Mouse (Mus musculus): ENCODE results near the gene Olfr430.
"Not testable (repeated sequence)": the region's sequence is repeated elsewhere in the genome, so short reads cannot be mapped to it uniquely, and the experiment has no call there.

The Olfr430 gene

DNA sequence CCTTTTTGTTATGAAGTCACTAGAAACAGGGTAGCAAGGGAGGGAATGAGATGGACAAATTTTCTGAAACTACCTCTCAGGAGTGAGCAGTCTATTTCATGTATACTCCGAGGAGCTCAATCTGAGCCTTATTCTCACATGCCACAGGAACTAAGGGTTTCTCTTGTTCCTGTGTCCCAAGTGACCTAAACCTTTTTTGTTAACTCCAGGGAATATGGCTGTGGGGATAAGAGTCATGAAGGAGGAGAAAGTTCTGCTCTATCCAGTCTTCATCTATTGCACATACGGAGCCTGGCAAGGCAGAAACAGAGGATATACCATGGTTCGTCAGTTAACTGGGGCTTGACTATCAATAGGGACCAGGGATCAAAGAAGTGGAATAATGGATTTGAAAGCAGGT is at the start of gene Olfr430:
Gene Olfr430 (plus strand): TSS at position 301 of the 400 bp plus-strand sequence.
- DNase-seq (ENCODE audit: low read depth, low spot score) = no peak

DNA sequence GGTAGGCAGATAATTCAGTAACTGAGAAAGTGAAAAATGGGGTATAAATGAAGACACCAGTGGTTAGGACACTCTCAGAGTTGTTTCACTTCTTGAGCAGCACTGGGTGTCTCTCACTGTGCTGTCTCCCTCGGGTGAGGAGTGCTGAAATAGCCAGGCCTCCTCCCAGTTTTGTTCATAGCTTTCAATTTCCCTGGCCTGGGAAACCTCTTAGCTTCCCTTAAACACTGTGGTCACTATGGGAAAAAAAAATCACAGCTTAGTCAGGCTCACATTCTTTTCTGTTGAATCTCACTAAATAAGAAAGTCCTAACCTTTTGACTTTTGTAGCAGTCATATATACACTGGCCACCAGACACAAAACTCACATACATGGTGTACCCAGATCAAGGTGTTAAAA is 34.7 kb upstream of the Olfr430 start, which contains the start of gene Ifi205:
Gene Ifi205 (minus strand): TSS at position 113 of the 400 bp plus-strand sequence.
- DNase-seq (ENCODE audit: low read depth, low spot score) = no peak

GRCm38 (mm10) chr1:174035841-174036240 is 30.6 kb upstream of the Olfr430 start:
- no peak for DNase-seq (ENCODE audit: low read depth, low spot score)

DNA sequence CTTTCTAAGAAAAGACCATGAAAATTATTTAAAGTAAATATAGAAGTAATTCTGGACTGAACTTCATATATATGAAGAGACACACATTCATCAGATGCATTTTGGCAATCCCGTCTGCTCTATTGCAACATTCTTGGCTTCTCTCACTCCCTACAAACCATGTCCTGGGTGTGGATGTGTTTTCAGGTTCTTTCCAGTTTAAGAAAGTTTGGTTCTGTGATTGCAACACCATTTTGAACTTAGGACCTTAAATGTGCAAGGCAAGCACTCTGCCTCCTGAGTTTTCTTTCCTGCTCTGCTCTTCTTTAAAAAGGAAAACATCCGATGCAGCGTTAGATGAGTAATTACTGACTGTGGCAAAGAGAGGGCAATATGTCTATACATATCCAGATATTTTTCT is 27.9 kb upstream of the Olfr430 start:
- DNase-seq (ENCODE audit: low read depth, low spot score) = no peak

GRCm38 (mm10) chr1:174040523-174041177 is 25.8 kb upstream of the Olfr430 start, which contains the start of gene Olfr433:
Gene Olfr433, plus strand, starts transcription at chr1:174040705.
- peak; percentile 76 for DNase-seq (ENCODE audit: low read depth, low spot score)

DNA sequence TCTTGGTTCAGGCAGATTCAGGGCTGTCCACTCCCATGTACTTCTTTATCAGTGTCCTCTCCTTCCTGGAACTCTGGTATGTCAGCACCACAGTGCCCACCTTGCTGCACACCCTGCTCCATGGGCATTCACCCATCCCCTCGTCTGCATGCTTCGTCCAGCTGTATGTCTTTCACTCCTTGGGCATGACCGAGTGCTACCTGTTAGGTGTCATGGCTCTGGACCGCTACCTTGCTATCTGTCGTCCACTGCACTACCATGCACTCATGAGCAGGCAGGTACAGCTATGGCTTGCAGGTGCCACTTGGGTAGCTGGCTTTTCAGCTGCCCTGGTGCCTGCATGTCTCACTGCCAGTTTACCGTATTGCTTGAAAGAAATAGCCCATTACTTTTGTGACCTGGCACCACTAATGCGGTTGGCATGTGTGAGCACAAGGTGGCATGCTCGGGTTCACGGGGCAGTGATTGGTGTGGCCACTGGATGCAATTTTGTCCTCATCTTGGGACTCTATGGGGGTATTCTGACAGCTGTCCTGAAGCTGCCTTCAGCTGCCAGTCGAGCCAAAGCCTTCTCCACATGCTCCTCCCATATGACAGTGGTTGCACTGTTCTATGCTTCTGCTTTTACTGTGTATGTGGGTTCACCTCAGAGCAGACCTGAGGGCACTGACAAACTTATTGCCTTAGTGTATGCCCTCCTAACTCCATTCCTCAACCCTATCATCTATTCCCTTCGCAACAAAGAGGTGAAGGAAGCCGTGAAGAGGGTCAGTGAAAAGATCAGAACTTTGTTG is 24.1 kb upstream of the Olfr430 start:
- not testable (repeated sequence) for DNase-seq (ENCODE audit: low read depth, low spot score)

GRCm38 (mm10) chr1:174044431-174044830 is 22.0 kb upstream of the Olfr430 start:
- DNase-seq (ENCODE audit: low read depth, low spot score) = no peak

DNA sequence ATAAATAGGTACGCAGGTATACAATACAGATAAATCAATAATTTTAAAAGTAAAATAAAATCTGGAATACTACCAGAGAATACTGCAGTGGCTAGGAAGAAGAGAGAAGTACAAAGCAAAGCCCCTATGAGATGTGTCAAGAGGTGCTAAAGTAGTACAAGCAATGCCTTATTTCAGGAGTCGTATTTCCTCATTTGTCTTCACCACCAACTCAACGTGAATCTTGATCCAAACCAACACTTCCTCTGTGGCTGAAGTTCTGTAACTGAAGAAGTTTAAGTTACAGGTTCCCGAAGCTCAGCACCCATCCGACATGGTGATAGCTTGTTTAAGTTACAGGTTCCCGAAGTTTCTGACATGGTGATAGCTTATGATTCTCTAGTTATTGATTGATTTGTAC is 18.2 kb upstream of the Olfr430 start:
- DNase-seq (ENCODE audit: low read depth, low spot score) = not testable (repeated sequence)

DNA sequence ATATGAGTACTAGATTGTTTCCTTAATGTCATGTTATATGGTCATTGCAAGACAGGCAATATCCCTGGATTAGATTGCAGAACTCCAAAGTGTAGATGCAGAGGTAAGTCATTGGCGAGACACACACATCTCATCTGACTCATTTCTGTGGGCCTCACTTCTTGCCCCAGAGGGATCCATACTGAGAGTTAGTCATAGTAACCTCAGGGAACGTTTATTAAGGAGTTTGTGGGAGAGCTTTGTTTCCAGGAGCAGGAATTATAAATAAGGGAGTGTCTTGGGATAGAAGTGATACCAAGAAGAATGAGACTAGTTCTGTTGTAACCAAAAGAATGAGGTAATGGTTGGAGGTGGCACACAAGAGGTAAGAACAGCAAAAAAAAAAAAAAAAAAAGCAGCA is 17.5 kb upstream of the Olfr430 start, which contains the start of gene Olfr432:
Gene Olfr432 (plus strand): TSS at position 313 of the 400 bp plus-strand sequence.
- no peak for DNase-seq (ENCODE audit: low read depth, low spot score)

DNA sequence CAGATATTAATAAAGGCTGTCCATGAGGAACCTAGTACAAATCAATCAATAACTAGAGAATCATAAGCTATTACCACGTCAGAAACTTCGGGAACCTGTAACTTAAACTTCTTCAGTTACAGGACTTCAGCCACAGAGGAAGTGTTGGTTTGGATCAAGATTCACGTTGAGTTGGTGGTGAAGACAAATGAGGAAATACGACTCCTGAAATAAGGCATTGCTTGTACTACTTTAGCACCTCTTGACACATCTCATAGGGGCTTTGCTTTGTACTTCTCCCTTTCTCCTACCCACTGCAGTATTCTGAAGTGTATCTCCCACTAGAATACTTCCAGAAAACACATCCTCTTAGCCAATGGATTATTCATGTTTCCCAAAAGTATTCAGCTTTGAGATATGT is 17.0 kb upstream of the Olfr430 start:
- DNase-seq (ENCODE audit: low read depth, low spot score) = not testable (repeated sequence)

DNA sequence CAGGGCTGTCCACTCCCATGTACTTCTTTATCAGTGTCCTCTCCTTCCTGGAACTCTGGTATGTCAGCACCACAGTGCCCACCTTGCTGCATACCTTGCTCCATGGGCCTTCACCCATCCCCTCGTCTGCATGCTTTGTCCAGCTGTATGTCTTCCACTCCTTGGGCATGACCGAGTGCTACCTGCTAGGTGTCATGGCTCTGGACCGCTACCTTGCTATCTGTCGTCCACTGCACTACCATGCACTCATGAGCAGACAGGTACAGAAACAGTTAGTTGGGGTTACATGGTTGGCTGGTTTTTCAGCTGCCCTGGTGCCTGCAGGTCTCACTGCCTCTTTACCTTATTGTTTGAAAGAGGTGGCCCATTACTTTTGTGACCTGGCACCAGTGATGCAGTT is 15.9 kb upstream of the Olfr430 start:
- DNase-seq (ENCODE audit: low read depth, low spot score) = no peak

- no peak for DNase-seq (ENCODE audit: low read depth, low spot score)
These were observed 14.9 kb upstream of the Olfr430 start for GRCm38 (mm10) chr1:174051515-174051914.

DNA sequence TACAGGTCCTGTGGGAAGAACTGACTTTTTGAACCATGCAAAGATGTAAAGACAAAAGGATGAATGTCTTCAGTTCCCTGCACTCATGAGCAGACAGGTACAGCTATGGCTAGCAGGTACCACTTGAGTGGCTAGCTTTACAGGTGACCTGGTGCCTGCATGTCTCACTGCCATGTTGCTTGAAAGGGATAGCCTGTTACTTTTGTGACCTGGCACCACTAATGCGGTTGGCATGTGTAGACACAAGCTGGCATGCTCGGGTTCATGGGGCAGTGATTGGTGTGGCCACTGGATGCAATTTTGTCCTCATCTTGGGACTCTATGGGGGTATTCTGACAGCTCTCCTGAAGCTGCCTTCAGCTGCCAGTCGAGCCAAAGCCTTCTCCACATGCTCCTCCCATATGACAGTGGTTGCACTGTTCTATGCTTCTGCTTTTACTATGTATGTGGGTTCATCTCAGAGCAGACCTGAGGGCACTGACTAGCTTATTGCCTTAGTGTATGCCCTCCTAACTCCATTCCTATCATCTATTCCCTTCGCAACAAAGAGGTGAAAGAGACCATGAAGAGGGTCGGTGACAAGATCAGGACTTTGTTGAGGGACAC is 14.4 kb upstream of the Olfr430 start:
- no peak for DNase-seq (ENCODE audit: low read depth, low spot score)

GRCm38 (mm10) chr1:174052981-174053380 is 13.4 kb upstream of the Olfr430 start:
- no peak for DNase-seq (ENCODE audit: low read depth, low spot score)

DNA sequence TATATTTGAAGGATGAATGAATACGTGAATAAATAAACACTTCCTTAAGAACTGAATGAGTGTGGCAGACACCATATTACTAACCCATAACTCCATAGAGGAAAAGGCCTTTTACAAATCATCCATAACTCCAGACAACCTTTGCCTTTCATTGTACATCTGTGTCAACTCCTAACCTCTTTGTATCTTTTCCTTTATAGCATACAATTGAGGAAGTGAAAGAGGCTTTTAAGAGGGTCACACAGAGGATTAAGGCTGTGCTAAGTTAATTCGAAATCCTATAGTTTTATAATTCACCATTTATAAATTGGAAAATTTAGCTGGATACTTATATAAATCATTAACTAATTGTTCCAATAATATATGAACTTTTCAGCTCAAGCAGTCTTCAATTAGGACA is 11.2 kb upstream of the Olfr430 start:
- no peak for DNase-seq (ENCODE audit: low read depth, low spot score)

- DNase-seq (ENCODE audit: low read depth, low spot score) = no peak
These were observed 17.6 kb downstream of the Olfr430 start, which contains the start of gene Olfr429 for GRCm38 (mm10) chr1:174084031-174084430. Gene Olfr429, plus strand, starts transcription at chr1:174084331.

GRCm38 (mm10) chr1:174096591-174096990 is 30.2 kb downstream of the Olfr430 start, which contains the start of gene Olfr427:
Gene Olfr427, plus strand, starts transcription at chr1:174096891.
- DNase-seq (ENCODE audit: low read depth, low spot score) = no peak

DNA sequence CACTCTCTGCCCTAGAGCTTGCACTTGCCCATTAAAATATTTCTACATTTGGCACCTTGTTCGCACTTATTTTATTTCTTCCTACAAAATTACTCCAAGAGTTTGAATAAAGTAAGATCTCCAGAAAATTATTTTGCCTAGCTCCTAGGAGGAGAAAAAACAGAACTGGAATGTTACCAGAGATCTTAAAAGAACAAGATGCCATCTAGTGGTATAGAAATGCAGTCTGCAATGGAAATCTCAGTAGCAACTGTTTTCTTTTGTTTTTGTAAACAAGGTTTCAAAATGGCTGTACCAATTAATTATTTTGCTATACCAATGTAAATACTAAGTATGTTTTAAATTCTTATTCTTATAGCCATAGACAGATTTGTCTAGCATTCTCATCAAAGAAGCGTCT is 37.3 kb downstream of the Olfr430 start:
- DNase-seq (ENCODE audit: low read depth, low spot score) = peak; percentile 24

DNA sequence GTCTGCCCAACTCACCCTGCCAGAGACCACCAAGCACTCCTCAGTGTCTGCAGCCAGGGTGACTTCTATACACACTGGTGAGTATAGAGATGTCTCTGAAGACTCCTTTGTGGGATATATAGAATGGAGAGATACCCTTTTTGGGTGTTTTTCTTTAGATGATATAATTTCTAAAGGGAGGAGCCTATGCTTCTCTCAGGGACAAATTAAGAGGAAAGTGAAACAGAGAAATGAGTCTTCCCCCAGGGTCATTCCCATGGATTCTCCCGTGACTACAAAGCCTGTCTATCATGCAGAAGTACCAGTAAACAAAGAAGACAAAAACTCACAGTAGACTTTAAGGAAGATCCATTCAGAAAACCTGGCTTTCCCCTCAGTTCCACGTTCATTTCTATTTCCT is 54.7 kb downstream of the Olfr430 start, which contains the start of gene Olfr231:
Gene Olfr231 (minus strand): TSS at position 101 of the 400 bp plus-strand sequence.
- DNase-seq (ENCODE audit: low read depth, low spot score) = no peak
